Mouse (Mus musculus) heart, embryonic 11.5 days (tissue): ENCODE data around the gene Ajm1. TPM values are rescaled to one million over a fixed set of nuclear protein-coding genes. Genes with fewer than 3 reads are reported as not detected.

ENCODE experiments used
- ATAC-seq: fragments of 200-750 bp; cut with Nextera tagmentation; replicated peaks from 2 replicates; pipeline ENCODE4 v1.8.0; 2017; ENCODE audit warnings: moderate library complexity; ENCODE audit not compliant: insufficient number of reproducible peaks, low FRiP score, low TSS enrichment
- H3K27ac ChIP-seq: fragments of 300-500 bp; sonication (generic); 2 replicates; pipeline ENCODE4 v1.5.1; 2014; ENCODE audit warnings: mild to moderate bottlenecking, low read depth, low read length
- H3K27me3 ChIP-seq: fragments of 300-500 bp; sonication (generic); 2 replicates; pipeline ENCODE4 v1.6.1; 2014; ENCODE audit warnings: mild to moderate bottlenecking, low read length, mixed read lengths; ENCODE audit not compliant: control insufficient read depth, insufficient read depth
- H3K36me3 ChIP-seq: fragments of 300-500 bp; sonication (generic); 2 replicates; pipeline ENCODE4 v1.6.1; 2014; ENCODE audit warnings: mild to moderate bottlenecking, low read length, moderate library complexity, mixed read lengths; ENCODE audit not compliant: control insufficient read depth, insufficient read depth
- H3K4me1 ChIP-seq: fragments of 300-500 bp; sonication (generic); 2 replicates; pipeline ENCODE4 v1.6.1; 2014; ENCODE audit warnings: low read length; ENCODE audit not compliant: control insufficient read depth, insufficient read depth
- H3K4me2 ChIP-seq: fragments of 300-500 bp; sonication (generic); 2 replicates; pipeline ENCODE4 v1.6.1; 2014; ENCODE audit warnings: mild to moderate bottlenecking, moderate library complexity
- H3K4me3 ChIP-seq: fragments of 300-500 bp; sonication (generic); 2 replicates; pipeline ENCODE4 v1.5.1; 2014; ENCODE audit warnings: low read depth, low read length
- H3K9ac ChIP-seq: fragments of 300-500 bp; sonication (generic); 2 replicates; pipeline ENCODE4 v1.6.1; 2014; ENCODE audit warnings: mild to moderate bottlenecking, low read depth, low read length, moderate library complexity
- H3K9me3 ChIP-seq: fragments of 300-500 bp; sonication (generic); replicated peaks from 2 replicates; pipeline ENCODE4 v1.6.1; 2016; ENCODE audit warnings: low read length; ENCODE audit not compliant: control insufficient read depth
- WGBS: fragments of 180-500 bp; shearing (Covaris S2); extraction: QIAGEN DNeasy Blood & Tissue Kit; methylation state at CpG from one replicate; pipeline ENCODE4 v1.1.7; 2014; ENCODE audit not compliant: insufficient replicate concordance; 5-methylcytosine and 5-hydroxymethylcytosine counted together
- polyA plus RNA-seq: library from polyadenylated mRNA; unstranded; fragments of >200 nt; fragmentation: Nextera tagmentation; extraction: Ambion mirVana; gene quantifications from 2 replicates; pipeline ENCODE4 v1.2.1, GENCODE M21; 2014

Gene Ajm1
- polyA plus RNA-seq = 0.21 TPM in 1 of 2 replicates, not detected in the other

- peaks cover 41% of the 10 kb centered on the region for H3K4me1 ChIP-seq
- peaks cover 13% of the 10 kb centered on the region for H3K36me3 ChIP-seq
- ATAC-seq = peak; percentile 43; the same call in 1 of the 2 replicates
- peak within 1 kb of the TSS; percentile 68 for H3K4me2 ChIP-seq
- no peak within 1 kb of the TSS for H3K27ac ChIP-seq
- peak within 1 kb of the TSS; percentile 47 for H3K9ac ChIP-seq
- H3K4me3 ChIP-seq = peak within 1 kb of the TSS; percentile 31; the same call in 1 of the 2 replicates
- H3K9me3 ChIP-seq = no peaks in the 10 kb centered on the region
- H3K27me3 ChIP-seq = peaks cover 45% of the 10 kb centered on the region
- WGBS = 8% methylated on average over 19 of the region's 19 CpGs
These were observed at the start of gene Ajm1 for GRCm38 (mm10) chr2:25581294-25581864. Gene Ajm1, minus strand, starts transcription at chr2:25581757.

GRCm38 (mm10) chr2:25628738-25629137 lies 47.2 kb upstream of the Ajm1 start:
- no peak for ATAC-seq
- H3K9me3 ChIP-seq = no peaks in the 10 kb centered on the region
- H3K4me1 ChIP-seq = no peaks in the 10 kb centered on the region
- 37% methylated on average over 4 of the region's 4 CpGs for WGBS
- H3K4me2 ChIP-seq = no peak overlapping the region
- no peak overlapping the region for H3K9ac ChIP-seq
- no peaks in the 10 kb centered on the region for H3K36me3 ChIP-seq
- no peaks in the 10 kb centered on the region for H3K27me3 ChIP-seq
- H3K27ac ChIP-seq = no peak overlapping the region
- H3K4me3 ChIP-seq = no peak overlapping the region

GRCm38 (mm10) chr2:25627811-25628210 lies 46.3 kb upstream of the Ajm1 start, which contains the start of gene Fcna:
Gene Fcna, minus strand, starts transcription at chr2:25628030.
- no peak for ATAC-seq
- no peaks in the 10 kb centered on the region for H3K27me3 ChIP-seq
- no peaks in the 10 kb centered on the region for H3K9me3 ChIP-seq
- 66% methylated on average over 6 of the region's 6 CpGs for WGBS
- H3K9ac ChIP-seq = no peak within 1 kb of the TSS
- H3K36me3 ChIP-seq = no peaks in the 10 kb centered on the region
- H3K4me1 ChIP-seq = no peaks in the 10 kb centered on the region
- H3K4me3 ChIP-seq = no peak within 1 kb of the TSS
- no peak within 1 kb of the TSS for H3K27ac ChIP-seq
- no peak within 1 kb of the TSS for H3K4me2 ChIP-seq

- ATAC-seq = no peak
- no peaks in the 10 kb centered on the region for H3K9me3 ChIP-seq
- H3K9ac ChIP-seq = no peak overlapping the region
- no peak overlapping the region for H3K4me2 ChIP-seq
- no peak overlapping the region for H3K4me3 ChIP-seq
- no peaks in the 10 kb centered on the region for H3K36me3 ChIP-seq
- H3K27me3 ChIP-seq = no peaks in the 10 kb centered on the region
- H3K27ac ChIP-seq = no peak overlapping the region
- WGBS = 48% methylated on average over 5 of the region's 5 CpGs
- H3K4me1 ChIP-seq = peaks cover 3% of the 10 kb centered on the region; the same call in 1 of the 2 replicates
These were observed 44.4 kb upstream of the Ajm1 start for GRCm38 (mm10) chr2:25625986-25626385.

GRCm38 (mm10) chr2:25621229-25622200 lies 40.0 kb upstream of the Ajm1 start, which contains the start of gene Tmem141:
Gene Tmem141, minus strand, starts transcription at chr2:25622005.
- Histone ChIP-seq H3K4me1 (peaks cover 3% of the 10 kb centered on the region), H3K27me3 (peaks cover 28% of the 10 kb centered on the region), H3K4me2 (peak within 1 kb of the TSS; percentile 88), H3K36me3 (no peaks in the 10 kb centered on the region), H3K9ac (peak within 1 kb of the TSS; percentile 76), H3K9me3 (no peaks in the 10 kb centered on the region), H3K27ac (no peak within 1 kb of the TSS), H3K4me3 (peak within 1 kb of the TSS; percentile 50)
- 7% methylated on average over 34 of the region's 34 CpGs for WGBS
- peak; percentile 84 for ATAC-seq

- H3K4me2 ChIP-seq = no peak overlapping the region
- no peak overlapping the region for H3K9ac ChIP-seq
These were observed 39.3 kb upstream of the Ajm1 start for GRCm38 (mm10) chr2:25620852-25621228.

GRCm38 (mm10) chr2:25620386-25620785 lies 38.8 kb upstream of the Ajm1 start:
- 81% methylated on average over 6 of the region's 6 CpGs for WGBS
- Histone ChIP-seq H3K9me3 (no peaks in the 10 kb centered on the region), H3K4me2 (no peak overlapping the region), H3K4me3 (no peak overlapping the region), H3K27ac (no peak overlapping the region), H3K9ac (no peak overlapping the region), H3K27me3 (peaks cover 39% of the 10 kb centered on the region), H3K36me3 (no peaks in the 10 kb centered on the region), H3K4me1 (peaks cover 7% of the 10 kb centered on the region)
- ATAC-seq = no peak

More at GRCm38 (mm10) chr2:25620852-25621228, 39.3 kb upstream of the Ajm1 start:
- no peak for ATAC-seq
- no peak overlapping the region for H3K4me3 ChIP-seq
- no peaks in the 10 kb centered on the region for H3K9me3 ChIP-seq
- no peak overlapping the region for H3K27ac ChIP-seq
- no peaks in the 10 kb centered on the region for H3K36me3 ChIP-seq
- peaks cover 7% of the 10 kb centered on the region for H3K4me1 ChIP-seq
- H3K27me3 ChIP-seq = peaks cover 34% of the 10 kb centered on the region
- WGBS = 86% methylated on average over 4 of the region's 4 CpGs

- no peak for ATAC-seq
- Histone ChIP-seq H3K27ac (no peak within 1 kb of the TSS), H3K27me3 (peaks cover 63% of the 10 kb centered on the region), H3K4me2 (peak within 1 kb of the TSS; percentile 6; the same call in 1 of the 2 replicates), H3K9me3 (no peaks in the 10 kb centered on the region), H3K4me1 (peaks cover 7% of the 10 kb centered on the region), H3K36me3 (no peaks in the 10 kb centered on the region), H3K4me3 (0 out of 2 replicates have a peak within 1 kb of the TSS, but pooled peaks have one; percentile 17), H3K9ac (no peak within 1 kb of the TSS)
- WGBS = 67% methylated on average over 3 of the region's 3 CpGs
These were observed 36.0 kb upstream of the Ajm1 start, which contains the start of gene Ccdc183 for GRCm38 (mm10) chr2:25617578-25617977. Gene Ccdc183, minus strand, starts transcription at chr2:25617678.
